Mouse (Mus musculus): ENCODE measurements around the gene Hnf1a.

GRCm38 (mm10) chr5:115007768-115008167 lies 36.9 kb upstream of the Hnf1a start:
- no peak for TF ChIP-seq CTCF (IDR thresholded peaks at IDR 0.05; ENCODE audit: low read depth, low read length)
- no peak for TF ChIP-seq GATA1 (IDR thresholded peaks at IDR 0.05; ENCODE audit: borderline replicate concordance, low read length)
- no peak for TF ChIP-seq POLR2AphosphoS5 (IDR thresholded peaks at IDR 0.05; ENCODE audit: insufficient replicate concordance, low read depth, low read length)
- no peak for TF ChIP-seq TAL1 (conservative IDR thresholded peaks at IDR 0.05; ENCODE audit: low read depth, low read length)

All from G1E (cell line).